ENCODE assay signal across 16 mouse cellular contexts in genomic region chrX:142698212-142698611, GRCm38 (mm10). TPM values are rescaled to one million over a fixed set of nuclear protein-coding genes. Genes with fewer than 3 reads are reported as not detected.
A peak's percentile ranks its signal among the peaks of the same experiment; 100 is the strongest.
DNase-seq lines count a peak whose midpoint lies in the region; ATAC-seq lines count a peak whose summit lies in the region.
"Had no signal": no experiment of that assay in that cellular context is flagged by ENCODE, and none has a peak within 500 bp of the region (broad histone marks: within the 10 kb centered on the region; RNA-seq: fewer than 3 reads in every experiment).

No protein-coding gene starts in this region.

- H3K27me3 ChIP-seq in kidney, embryonic 16.5 days (ENCODE audit: insufficient read depth, low read length), result peaks cover 5% of the 10 kb centered on the region; the same call in 1 of the 2 replicates

- H3K27ac ChIP-seq in kidney, embryonic 16.5 days (ENCODE audit: low read length), result peak overlapping the region; percentile 20; the same call in 1 of the 2 replicates
- H3K27ac ChIP-seq: embryonic facial prominence, embryonic 13.5 days; hindbrain, embryonic 15.5 days; limb, embryonic 10.5 days; liver, embryonic 14.5 days had no signal

- ATAC-seq in CD4-positive, CD25-positive, alpha-beta regulatory T cell, adult 4 months, result no peak
- peak; percentile 83 for ATAC-seq in granulocyte monocyte progenitor cell, adult 5-6 weeks (replicated peaks; ENCODE audit: poor library complexity, severe bottlenecking)
- 0 out of 2 replicates have a peak, but pooled peaks have one; percentile 21 for ATAC-seq in kidney, embryonic 16.5 days (ENCODE audit: low FRiP score, low TSS enrichment)

- H3K36me3 ChIP-seq in kidney, embryonic 16.5 days (ENCODE audit: insufficient read depth, low read length), result peaks cover 4% of the 10 kb centered on the region; the same call in 1 of the 2 replicates
- H3K36me3 ChIP-seq: hindbrain, embryonic 15.5 days had no signal

- no peaks in the 10 kb centered on the region for H3K9me3 ChIP-seq in kidney, embryonic 16.5 days (ENCODE audit: low read length)
- H3K9me3 ChIP-seq: embryonic facial prominence, embryonic 13.5 days; hindbrain, embryonic 15.5 days; limb, embryonic 10.5 days; megakaryocyte, embryonic 14.5 days had no signal

- H3K9ac ChIP-seq in kidney, embryonic 16.5 days (replicated peaks; ENCODE audit: low read length), result no peak overlapping the region
- H3K9ac ChIP-seq: embryonic facial prominence, embryonic 13.5 days; hindbrain, embryonic 15.5 days; liver, embryonic 14.5 days had no signal

- H3K4me2 ChIP-seq in kidney, embryonic 16.5 days (replicated peaks; ENCODE audit: low read depth, low read length), result no peak overlapping the region
- H3K4me2 ChIP-seq: embryonic facial prominence, embryonic 13.5 days; hindbrain, embryonic 15.5 days had no signal

- H3K4me3 ChIP-seq in kidney, embryonic 16.5 days (ENCODE audit: low read length), result no peak overlapping the region
- H3K4me3 ChIP-seq: embryonic facial prominence, embryonic 13.5 days; hindbrain, embryonic 15.5 days; limb, embryonic 10.5 days; megakaryocyte, embryonic 14.5 days had no signal

- H3K4me1 ChIP-seq in kidney, embryonic 16.5 days (ENCODE audit: insufficient read depth, low read length), result peaks cover 11% of the 10 kb centered on the region; the same call in 1 of the 2 replicates
- H3K4me1 ChIP-seq: hindbrain, embryonic 15.5 days; limb, embryonic 10.5 days had no signal

- DNase-seq in CD4-positive, CD25-positive, alpha-beta regulatory T cell, adult 2 months (ENCODE audit: low read depth, low spot score), result peak; percentile 11
- peak; percentile 12 for DNase-seq in naive thymus-derived CD4-positive, alpha-beta T cell, adult 2 months (ENCODE audit: low read depth)
- DNase-seq in neural tube, embryonic 10.5 days (ENCODE audit: extremely low spot score, low spot score), result no peak
- no peak for DNase-seq in layer of hippocampus, postnatal 36 days
- no peak for DNase-seq in right cerebral cortex, adult 18-20 months
- DNase-seq: adrenal gland, postnatal 10 days; cerebellum, postnatal 10 days; thymus, postnatal 25 days had no signal

- 57% methylated on average over 7 of the region's 7 CpGs for WGBS in kidney, embryonic 16.5 days

RNA-seq across cellular contexts. Expression of gene Tmem164, which starts 17.0 kb away (rescaled TPM):
- 10 to 100 TPM; 20.1 to 23.9 TPM for polyA plus RNA-seq in CD4-positive, CD25-positive, alpha-beta regulatory T cell, adult 4 months (2017; shearing (Covaris generic))
- total RNA-seq in granulocyte monocyte progenitor cell, adult 5-6 weeks (2014; fragmentation: Nextera tagmentation), result 38.0 and 44.1 TPM in 2 replicates
- total RNA-seq in granulocyte monocyte progenitor cell, adult 5-6 weeks (2017), result 46.0 and 49.8 TPM in 2 replicates
- 56.4 and 57.2 TPM in 2 replicates for polyA plus RNA-seq in kidney, embryonic 16.5 days (2015; fragmentation: Nextera tagmentation; extraction: Ambion mirVana)
- 10 to 100 TPM; 18.4 to 21.6 TPM for total RNA-seq in layer of hippocampus, postnatal 36 days (2021)

Comparison
In these comparisons a context has a peak if more than half of its experiments do, and no peak if none do; other contexts are left out.
1. DNase-seq: peak in CD4-positive, CD25-positive, alpha-beta regulatory T cell, adult 2 months (single experiment) and naive thymus-derived CD4-positive, alpha-beta T cell, adult 2 months (single experiment); none in neural tube, embryonic 10.5 days (single experiment), layer of hippocampus, postnatal 36 days (0 of 2) and right cerebral cortex, adult 18-20 months (single experiment).